Mouse (Mus musculus) forelimb bud, embryonic 11.5 days (tissue): ENCODE results near the gene Hecw2.

ENCODE experiments used
- DNase-seq: peaks from one replicate; pipeline ENCODE4 v3.0.0-alpha.2; 2012; ENCODE audit warnings: low read depth, low spot score

The Hecw2 gene

GRCm38 (mm10) chr1:53986185-53986892, 208.6 kb downstream of the Hecw2 start:
- DNase-seq, result no peak

DNA sequence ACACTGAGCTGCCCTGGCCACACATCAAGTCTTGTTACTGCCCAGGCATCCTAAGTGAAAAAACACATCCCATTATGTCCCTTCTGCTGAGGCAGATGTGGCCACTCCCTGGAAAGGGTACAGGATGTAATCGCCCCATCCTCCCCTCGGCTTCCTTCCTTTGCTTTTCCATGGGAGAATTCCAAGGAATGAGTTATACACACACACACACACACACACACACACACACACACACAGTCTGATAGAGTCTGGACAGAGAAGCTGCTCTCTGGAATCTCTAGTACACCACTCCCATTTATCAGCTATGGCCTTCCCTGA, 216.5 kb downstream of the Hecw2 start:
- no peak for DNase-seq

DNA sequence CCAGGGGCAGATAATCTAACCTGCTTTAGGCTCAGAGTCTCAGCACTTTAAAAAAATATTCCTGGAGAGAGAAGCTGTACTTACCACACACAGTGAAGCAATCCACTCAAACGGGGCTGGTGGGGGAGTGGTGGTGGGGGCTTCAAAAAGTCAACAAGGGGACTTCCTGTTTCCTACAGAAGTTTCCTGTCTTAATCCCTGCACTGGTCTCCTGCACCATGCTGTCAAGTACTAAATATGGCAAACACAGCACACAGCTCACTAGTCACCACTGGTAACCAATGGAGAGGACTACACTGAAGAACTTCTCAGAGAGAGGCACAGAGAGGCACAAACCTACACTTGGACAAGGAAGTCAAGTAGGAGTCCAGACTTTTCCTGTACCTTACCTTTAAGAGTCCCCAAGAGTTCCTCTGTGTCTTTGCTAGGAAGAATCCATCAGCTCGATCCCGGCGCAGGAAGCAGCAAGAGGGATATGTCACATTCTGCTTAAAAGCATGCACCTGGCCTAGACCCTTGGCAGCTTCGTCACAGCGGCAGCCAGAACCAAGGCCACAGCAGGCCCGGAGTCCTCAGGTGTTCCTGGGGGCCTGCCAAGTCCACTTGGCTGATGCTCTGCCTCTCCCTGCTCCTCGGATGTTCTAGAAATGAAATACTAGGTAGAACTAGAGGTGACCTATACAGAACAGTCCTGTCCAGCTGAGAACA, 217.0 kb downstream of the Hecw2 start:
- no peak for DNase-seq

DNA sequence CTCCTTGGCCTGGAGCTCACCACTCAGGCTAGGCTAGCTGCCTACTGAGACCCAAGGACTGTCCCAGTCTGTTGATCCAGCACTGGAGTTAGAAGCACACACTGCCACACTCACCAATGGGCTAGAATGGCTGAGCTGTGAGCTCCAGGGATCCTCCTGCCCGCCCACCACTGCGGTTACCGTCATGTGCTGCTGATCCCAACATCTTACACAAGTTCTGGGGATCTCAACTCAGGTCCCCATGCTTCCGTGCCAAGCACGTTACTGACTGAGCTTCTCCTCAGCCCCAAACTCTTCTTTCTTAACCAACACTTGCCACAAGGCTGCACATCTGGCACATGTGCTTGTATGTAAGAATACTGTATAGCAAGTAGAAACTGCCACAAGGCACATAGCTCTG, 218.2 kb downstream of the Hecw2 start:
- no peak for DNase-seq

GRCm38 (mm10) chr1:53976100-53976499, 218.9 kb downstream of the Hecw2 start:
- DNase-seq, result no peak

GRCm38 (mm10) chr1:53974941-53975340, 220.0 kb downstream of the Hecw2 start:
- no peak for DNase-seq

- DNase-seq, result no peak
Measured at GRCm38 (mm10) chr1:53970326-53970977, 224.5 kb downstream of the Hecw2 start.

GRCm38 (mm10) chr1:53952395-53952794, 242.6 kb downstream of the Hecw2 start:
- DNase-seq, result no peak

- DNase-seq, result no peak
Measured at GRCm38 (mm10) chr1:53945815-53946214, 249.2 kb downstream of the Hecw2 start.

DNA sequence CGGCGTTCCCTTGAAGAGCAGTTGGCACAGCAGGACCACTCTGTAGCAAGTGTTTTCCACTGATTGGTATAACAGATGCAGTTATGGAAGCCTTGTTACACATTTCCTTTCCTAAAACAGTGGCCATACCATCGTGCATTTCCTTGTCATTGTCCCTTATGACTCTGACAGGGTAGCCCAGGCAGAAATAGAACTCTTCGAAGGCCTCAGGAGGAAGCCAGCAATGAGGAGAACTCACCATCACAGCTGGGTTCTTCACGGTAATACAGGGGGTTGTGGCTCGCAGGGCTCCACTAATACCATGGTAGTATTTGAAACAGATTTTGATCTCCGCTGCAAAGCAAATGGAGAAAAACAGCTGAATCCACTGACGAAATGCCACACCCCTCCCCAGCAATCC, 252.5 kb downstream of the Hecw2 start:
- DNase-seq, result no peak

DNA sequence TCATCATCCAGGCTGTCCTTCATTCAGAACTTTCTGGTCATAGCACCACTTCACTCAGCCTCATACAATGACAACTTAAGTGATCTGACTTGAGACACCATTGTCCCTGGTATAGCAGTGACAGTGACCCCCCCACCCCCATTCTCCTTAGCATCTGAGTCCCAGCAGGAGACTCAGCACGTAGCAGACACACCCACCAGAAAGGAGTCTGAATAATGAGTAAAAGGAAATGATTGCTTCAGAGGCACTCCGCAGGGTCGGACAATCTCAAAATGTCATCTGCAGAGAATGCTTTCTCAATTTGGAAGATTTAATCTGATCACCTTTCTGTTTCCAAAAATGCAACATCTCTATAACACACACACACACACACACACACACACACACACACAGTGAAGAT, 253.4 kb downstream of the Hecw2 start:
- no peak for DNase-seq

DNA sequence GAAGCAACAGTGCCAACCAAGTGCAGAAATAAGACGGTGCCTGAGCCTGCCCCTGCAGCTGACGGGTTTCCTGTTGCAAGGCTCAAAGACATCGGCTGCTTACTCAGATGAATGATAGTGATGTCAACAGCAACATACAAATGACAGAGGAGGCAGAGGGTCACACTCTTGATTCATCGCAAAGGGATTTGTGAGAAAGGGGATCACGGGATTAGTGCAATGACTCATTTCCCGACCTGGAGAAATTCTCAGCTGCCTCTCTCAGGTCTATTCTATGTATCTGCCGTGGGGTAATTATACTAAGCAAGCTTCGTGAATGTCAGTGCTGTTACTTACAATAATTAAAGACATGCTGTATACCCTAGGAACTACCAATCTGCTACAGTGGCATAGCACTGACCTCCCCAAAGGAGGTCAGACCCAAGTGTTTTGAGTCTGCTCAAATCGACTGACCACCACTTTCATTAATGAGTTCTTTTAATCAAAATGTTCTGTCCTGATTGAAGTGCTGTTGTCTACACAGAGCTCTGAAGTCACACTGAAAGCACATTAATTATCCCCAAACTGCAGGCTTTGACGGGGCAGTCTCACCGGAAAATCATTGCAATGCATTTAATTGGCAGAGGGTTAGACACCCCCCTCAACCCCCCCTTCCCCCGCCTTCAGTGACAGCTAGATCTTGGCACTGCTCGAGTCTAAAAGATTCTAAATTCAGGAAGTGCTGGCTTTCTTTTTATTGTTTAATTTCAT, 254.5 kb downstream of the Hecw2 start:
- peak; percentile 17 for DNase-seq

DNA sequence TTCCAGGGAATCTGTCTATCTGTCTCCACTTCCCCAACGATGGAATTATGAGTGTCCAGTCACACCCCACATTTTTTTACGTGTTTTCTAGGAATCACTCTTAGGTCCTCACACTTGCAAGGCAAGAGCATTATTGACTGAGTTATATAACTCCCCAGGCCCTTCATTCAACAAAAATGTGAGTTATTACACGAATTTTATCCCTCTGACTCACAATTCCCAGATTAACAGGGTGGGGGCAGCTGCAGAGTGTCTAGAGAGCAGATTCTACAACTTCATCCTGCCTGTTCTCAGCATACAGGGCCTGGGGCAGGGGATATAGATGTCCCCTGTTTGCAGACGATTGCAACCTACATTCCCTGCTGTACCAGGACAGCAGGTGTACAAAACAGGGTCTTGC, 255.7 kb downstream of the Hecw2 start:
- DNase-seq, result no peak

DNA sequence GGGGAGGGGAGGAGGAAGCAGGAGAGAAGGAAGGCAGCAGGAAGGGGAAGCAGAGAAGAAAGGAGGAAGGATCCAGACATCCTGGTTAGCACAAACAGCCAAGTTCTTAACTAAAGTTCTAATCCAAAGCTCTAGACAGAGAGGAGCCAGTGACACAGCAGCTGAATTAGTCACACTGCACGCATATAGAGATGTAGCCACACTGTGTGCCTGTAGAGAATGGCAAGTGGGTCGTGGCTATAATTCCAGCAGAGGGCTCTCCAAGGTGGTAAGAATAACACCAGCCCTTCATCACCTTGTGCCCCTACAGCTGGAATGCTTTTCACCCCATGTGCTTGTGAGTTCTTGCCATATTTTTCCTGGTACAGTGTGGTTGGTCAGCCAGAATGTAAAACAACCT, 261.7 kb downstream of the Hecw2 start:
- DNase-seq, result no peak

DNA sequence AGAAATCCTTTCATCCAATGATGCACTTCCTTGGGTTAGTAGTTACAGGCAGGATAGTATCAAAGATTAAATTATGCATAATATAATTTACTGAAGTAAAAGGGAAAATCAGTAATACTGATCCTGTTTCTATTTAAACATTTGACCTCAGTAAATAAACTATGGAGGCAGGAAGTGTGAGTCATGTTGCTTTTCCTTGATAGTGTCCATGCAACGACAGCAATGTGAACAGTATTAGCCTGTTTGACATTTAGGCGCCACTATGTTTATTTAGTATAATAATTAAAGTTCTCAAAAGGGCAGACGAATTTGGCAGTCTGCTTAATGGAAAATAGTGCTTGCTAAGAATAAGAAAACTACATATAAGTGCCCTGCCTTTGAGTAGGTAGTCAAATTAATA, 263.7 kb downstream of the Hecw2 start:
- no peak for DNase-seq

- DNase-seq, result peak; percentile 16
Measured at GRCm38 (mm10) chr1:53927605-53928004, 267.4 kb downstream of the Hecw2 start.

DNA sequence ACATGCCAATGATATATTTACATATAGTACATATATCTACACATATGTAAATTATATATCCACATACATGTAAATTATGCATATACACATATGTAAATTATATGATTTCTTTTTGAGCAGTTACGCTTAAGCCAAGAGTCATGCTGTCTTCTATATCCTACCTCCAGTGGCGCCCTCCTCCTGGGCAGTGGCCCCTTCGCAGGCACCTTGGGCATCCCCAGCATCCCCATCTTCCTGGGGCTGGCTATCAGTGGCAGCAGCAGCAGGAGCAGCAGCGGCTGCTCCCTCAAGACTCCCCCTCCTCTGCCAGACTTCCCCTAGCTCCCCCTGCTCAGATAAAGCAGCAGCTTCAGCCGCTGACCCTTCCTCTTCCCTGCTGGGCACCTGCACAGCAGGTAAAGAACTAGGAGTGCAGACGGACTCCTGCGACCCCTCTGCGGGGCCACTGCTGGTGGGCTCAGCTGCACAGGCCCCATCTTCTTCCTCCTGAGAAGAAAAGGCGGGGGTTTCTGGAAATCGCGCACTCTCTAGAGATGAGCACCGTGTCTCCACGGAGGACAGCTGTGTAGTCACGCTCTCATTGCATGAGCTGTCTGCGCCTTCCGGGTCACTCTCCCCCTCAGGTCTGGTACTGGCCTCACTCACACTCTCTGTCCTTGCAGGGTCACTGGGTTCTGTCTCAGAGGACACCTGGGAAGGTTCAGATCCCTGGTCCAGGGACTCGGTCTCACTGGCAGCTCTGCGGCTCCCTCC, 269.6 kb downstream of the Hecw2 start:
- no peak for DNase-seq

- DNase-seq, result peak; percentile 18
Measured at GRCm38 (mm10) chr1:53911848-53912247, 283.1 kb downstream of the Hecw2 start.

DNA sequence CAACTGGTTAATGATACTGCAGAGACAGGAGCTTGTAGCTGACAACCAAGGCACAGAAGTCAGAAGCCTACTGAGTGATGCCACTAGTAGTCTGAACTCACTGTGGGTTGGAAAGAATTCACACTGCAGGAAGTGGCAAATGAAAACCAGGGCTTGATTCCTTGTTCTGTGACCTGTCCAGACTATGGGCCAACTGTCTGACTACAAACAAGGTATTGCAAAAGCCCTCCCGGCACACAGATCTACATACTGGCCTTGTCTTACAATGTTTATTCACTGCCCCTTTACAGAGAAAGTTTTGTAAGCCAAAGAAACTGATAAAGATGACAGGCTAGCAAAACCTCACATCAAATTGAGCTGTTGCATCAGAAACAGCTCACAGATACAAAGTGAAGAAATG, 284.7 kb downstream of the Hecw2 start:
- DNase-seq, result no peak

- DNase-seq, result peak; percentile 76
Measured at GRCm38 (mm10) chr1:53909118-53909517, 285.9 kb downstream of the Hecw2 start.

DNA sequence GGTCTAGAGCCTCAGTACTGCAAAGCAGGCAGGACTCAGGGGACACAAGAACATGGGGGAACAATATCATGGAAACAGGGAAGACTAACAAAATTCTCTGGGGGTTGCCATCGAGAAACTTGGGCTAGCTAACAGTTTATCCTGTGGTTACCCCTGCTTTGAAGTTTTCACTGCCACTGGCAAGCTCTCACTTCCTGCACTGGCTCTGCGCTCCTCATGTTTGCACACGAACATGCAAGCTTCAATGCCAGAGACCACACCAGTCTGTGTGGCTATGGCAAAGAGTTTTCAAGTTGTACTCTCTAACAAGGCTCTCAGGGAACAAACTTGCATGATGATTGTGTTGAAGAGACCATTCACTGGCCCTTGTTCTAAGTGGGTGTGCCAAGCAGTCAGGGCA, 288.8 kb downstream of the Hecw2 start:
- DNase-seq, result no peak

DNA sequence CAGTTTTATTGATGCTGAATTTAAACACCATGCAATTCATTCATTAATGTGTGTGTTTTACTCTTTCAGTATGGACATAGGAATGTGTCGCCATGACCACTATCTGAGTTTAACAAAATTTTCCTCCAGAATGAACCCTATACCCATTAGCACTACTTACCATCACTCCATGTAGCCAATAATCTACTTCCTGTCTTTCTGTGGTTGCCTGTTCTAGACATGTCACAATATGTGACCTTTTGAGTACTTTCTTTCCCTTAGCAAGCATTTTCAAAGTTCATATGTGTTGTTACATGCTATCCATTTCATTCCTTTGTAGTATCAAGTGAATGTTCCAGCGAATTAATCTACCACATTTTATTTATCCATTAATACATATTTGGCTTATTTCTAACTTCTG, 294.6 kb downstream of the Hecw2 start:
- DNase-seq, result no peak
